Mouse (Mus musculus) ES-Bruce4 (cell line): ENCODE measurements around the gene Tex2. TPM values are rescaled to one million over a fixed set of nuclear protein-coding genes. Genes with fewer than 3 reads are reported as not detected.

Source experiments
- H3K27ac ChIP-seq: 2 replicates; pipeline ENCODE4 v1.5.1; 2012; ENCODE audit warnings: low read length, inconsistent platforms; ENCODE audit not compliant: insufficient read depth
- H3K27me3 ChIP-seq: 2 replicates; pipeline ENCODE4 v1.6.1; 2012; ENCODE audit warnings: mild to moderate bottlenecking, low read length, inconsistent platforms; ENCODE audit not compliant: control insufficient read depth, poor library complexity, insufficient read depth, severe bottlenecking
- H3K36me3 ChIP-seq: 2 replicates; pipeline ENCODE4 v1.6.1; 2012; ENCODE audit warnings: inconsistent platforms, mild to moderate bottlenecking, low read length, moderate library complexity; ENCODE audit not compliant: control insufficient read depth, poor library complexity, insufficient read depth, severe bottlenecking
- H3K4me1 ChIP-seq: one replicate; pipeline ENCODE4 v1.8.1; 2011; ENCODE audit warnings: low read length; ENCODE audit not compliant: control insufficient read depth, insufficient read depth
- H3K4me3 ChIP-seq: 2 replicates; pipeline ENCODE4 v1.5.1; 2011; ENCODE audit warnings: low read depth, mild to moderate bottlenecking, low read length
- H3K9ac ChIP-seq: 2 replicates; pipeline ENCODE4 v1.6.1; 2012; ENCODE audit warnings: low read depth, mild to moderate bottlenecking, inconsistent platforms; ENCODE audit not compliant: poor library complexity, severe bottlenecking
- H3K9me3 ChIP-seq: replicated peaks from 2 replicates; pipeline ENCODE4 v1.6.1; 2012; ENCODE audit warnings: mild to moderate bottlenecking, low read length, inconsistent platforms; ENCODE audit not compliant: control insufficient read depth, poor library complexity, insufficient read depth, severe bottlenecking
- CTCF ChIP-seq: IDR thresholded peaks from one replicate; pipeline ENCODE4 v1.8.1; 2011; ENCODE audit warnings: low read depth, low read length
- EP300 ChIP-seq: IDR thresholded peaks from 2 replicates; pipeline ENCODE4 v1.6.1; 2011; ENCODE audit warnings: low read depth, low read length; ENCODE audit not compliant: insufficient read depth
- POLR2A ChIP-seq: IDR thresholded peaks from one replicate; pipeline ENCODE4 v1.8.1; 2011; ENCODE audit warnings: low read length; ENCODE audit not compliant: insufficient read depth
- polyA plus RNA-seq: library from polyadenylated mRNA; stranded (reverse); fragments of >200 nt; gene quantifications from 2 replicates; pipeline ENCODE4 v1.2.4, GENCODE M21; 2011; ENCODE audit warnings: low read depth; ENCODE audit not compliant: missing spikeins, insufficient read depth, insufficient read length

Tex2 gene
- polyA plus RNA-seq, 1 experiment, result 28.8 TPM

DNA sequence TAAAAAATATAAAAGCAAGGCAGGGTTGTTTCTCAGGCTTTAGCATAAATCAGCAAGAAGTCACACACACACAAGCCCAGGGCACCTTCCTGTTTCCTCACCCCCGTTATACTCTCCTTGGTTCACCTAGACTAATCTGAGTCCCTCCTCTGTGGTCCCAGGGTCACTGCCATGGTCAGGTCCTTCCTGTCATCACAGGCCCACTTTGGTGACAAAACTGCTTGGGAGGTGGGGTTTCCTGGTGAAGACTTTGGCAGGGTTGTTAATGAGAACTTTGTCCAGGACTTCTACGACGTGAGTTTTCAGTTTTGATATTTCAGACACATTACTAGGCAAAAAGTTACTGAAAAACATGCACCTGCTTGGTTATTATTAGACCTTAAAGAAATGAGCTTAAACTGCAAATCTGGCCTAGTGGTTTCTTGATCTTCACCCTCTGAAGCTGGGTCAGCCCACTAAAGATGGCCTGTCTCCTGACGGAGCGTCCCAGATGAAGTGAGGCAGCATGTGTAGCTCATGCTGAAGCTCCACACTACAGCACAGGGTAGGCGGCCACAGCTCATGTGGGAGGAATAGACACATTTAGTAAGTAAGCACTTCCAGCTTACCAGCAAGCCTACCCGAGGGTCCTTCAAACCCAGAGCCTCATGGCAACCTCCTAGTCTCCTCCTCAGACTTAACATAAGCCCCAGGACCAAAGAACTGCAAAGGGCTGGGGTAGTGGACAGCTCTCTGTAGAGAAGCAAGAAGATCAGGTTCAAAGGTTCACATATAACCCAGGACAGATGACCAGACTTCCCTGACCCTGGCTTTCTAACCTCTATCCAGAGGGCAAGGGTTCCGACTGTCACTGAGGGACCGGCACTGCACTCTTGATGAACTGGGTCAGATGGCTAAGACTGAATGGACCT is 133.3 kb downstream of the Tex2 start:
- H3K27ac ChIP-seq, result no peak overlapping the region
- H3K27me3 ChIP-seq, result no peaks in the 10 kb centered on the region; the same call in 1 of the 2 replicates
- H3K9ac ChIP-seq, result no peak overlapping the region
- no peaks in the 10 kb centered on the region for H3K36me3 ChIP-seq
- TF ChIP-seq POLR2A (no peak), CTCF (no peak), EP300 (no peak)
- H3K4me3 ChIP-seq, result no peak overlapping the region
- no peaks in the 10 kb centered on the region for H3K9me3 ChIP-seq
- no peaks in the 10 kb centered on the region for H3K4me1 ChIP-seq

DNA sequence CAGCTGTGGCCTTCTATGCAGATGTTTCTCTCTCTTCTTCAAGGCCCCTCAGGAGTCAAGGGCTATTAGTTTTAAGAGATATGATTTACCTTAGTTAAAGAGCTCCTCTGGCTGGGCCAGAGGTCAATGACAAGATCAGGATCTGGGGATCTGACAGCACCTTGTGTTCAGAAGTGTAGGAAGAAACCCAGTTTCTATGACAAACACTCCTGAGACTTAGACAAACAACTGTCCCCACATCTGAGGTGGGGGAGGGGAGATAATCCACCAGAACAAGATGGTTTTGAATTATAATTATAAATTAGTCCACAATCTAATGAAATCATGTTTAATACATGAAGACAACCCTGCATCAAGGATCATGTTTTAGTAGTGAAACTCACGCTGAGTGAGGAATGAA is 134.5 kb downstream of the Tex2 start:
- Histone ChIP-seq H3K4me1 (no peaks in the 10 kb centered on the region), H3K27ac (no peak overlapping the region), H3K4me3 (no peak overlapping the region), H3K36me3 (no peaks in the 10 kb centered on the region), H3K27me3 (no peaks in the 10 kb centered on the region; the same call in 1 of the 2 replicates), H3K9me3 (no peaks in the 10 kb centered on the region), H3K9ac (no peak overlapping the region)
- TF ChIP-seq CTCF, result no peak
- TF ChIP-seq POLR2A, result no peak
- TF ChIP-seq EP300, result no peak

DNA sequence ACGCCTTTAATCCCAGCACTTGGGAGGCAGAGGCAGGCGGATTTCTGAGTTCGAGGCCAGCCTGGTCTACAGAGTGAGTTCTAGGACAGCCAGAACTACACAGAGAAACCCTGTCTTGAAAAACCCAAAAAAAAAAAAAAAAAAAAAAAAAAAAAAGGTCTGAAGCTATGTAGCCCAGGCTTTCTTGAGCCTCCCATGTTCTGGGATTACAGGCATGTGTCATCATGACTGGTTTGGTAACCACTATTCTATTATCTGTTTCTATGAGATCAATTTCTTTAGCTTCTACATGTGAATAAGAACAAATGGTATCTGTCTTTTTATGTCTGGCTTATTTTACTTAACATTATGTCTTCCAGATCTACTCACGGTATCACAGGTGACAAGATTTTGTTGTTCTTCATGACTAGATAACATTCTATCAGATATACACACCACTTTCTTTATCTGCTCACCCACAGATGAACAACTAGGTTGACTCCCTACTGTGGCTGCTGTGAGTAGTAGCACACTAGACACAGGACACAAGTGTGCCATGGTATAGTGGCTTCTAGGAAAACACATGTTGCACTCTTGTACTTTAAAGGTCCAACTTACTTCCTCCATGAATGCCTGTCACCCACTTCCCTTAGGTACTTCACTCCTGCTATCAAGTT is 135.6 kb downstream of the Tex2 start:
- TF ChIP-seq CTCF (no peak), POLR2A (no peak), EP300 (no peak)
- H3K4me3 ChIP-seq, result no peak overlapping the region
- no peak overlapping the region for H3K27ac ChIP-seq
- H3K4me1 ChIP-seq, result no peaks in the 10 kb centered on the region
- no peaks in the 10 kb centered on the region; the same call in 1 of the 2 replicates for H3K27me3 ChIP-seq
- no peaks in the 10 kb centered on the region for H3K9me3 ChIP-seq
- H3K9ac ChIP-seq, result no peak overlapping the region
- H3K36me3 ChIP-seq, result no peaks in the 10 kb centered on the region

DNA sequence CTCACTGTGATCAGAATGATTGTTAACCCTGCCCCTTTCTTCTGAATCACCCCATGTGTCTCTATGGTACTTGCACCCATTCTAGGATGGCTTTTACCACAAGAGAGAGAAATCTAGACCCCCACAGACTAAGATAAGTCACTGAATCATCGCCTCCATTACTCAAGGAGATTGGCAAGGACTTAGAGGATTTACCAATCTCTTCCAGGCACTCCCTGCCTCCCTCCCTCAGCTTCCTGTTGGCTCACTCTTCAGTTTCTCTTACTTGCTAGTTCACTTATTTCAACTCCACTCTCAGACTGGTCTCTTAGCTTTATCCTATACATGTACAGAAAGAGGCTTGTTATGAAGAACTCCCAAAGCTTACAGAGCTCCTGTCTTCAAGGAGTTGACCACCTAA is 137.9 kb downstream of the Tex2 start:
- Histone ChIP-seq H3K9ac (no peak overlapping the region), H3K36me3 (no peaks in the 10 kb centered on the region), H3K27me3 (no peaks in the 10 kb centered on the region), H3K9me3 (no peaks in the 10 kb centered on the region), H3K27ac (no peak overlapping the region), H3K4me1 (no peaks in the 10 kb centered on the region), H3K4me3 (no peak overlapping the region)
- TF ChIP-seq POLR2A, result no peak
- no peak for TF ChIP-seq EP300
- no peak for TF ChIP-seq CTCF

DNA sequence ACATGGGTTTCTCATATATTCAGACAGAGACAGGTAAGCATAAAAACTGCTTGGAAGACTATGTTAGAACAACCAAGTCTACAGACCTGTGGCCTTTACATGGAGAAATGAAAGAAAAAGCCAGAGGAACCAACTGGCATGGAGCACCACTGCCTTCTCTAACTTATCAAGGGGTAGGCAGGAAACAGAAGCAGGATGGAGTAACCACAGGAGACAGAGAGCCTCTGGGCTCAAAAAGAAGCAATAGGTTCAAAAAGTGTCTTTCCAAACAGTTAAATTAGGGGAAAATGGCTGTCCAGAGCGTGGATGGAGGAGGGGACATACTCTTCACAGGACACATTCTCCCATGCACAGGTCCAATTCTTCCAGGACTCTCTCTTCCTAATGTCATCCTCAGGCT is 141.6 kb downstream of the Tex2 start:
- H3K4me3 ChIP-seq, result no peak overlapping the region

DNA sequence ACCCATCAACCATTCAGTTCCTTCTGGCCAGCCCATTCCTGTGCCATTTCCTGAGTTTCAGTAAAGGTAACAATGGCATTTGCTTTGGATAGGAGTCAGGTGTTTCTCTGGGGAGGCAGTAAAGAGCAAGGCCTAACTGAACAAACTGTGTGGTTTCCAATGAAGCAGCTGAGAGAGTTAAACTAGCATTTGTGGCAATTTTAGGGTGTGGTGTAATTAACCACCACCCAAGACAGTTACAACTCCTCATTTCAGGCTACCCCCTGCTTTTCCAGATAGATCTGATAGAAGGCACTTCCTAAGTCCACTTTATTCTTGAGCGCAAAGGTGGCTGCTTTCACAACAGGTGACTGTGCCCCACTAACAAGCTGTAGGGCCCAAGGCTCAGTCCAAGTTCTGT is 144.7 kb downstream of the Tex2 start:
- Histone ChIP-seq H3K36me3 (no peaks in the 10 kb centered on the region), H3K4me1 (no peaks in the 10 kb centered on the region), H3K27me3 (no peaks in the 10 kb centered on the region), H3K9ac (no peak overlapping the region), H3K9me3 (no peaks in the 10 kb centered on the region), H3K4me3 (no peak overlapping the region), H3K27ac (no peak overlapping the region)
- TF ChIP-seq CTCF (no peak), EP300 (no peak), POLR2A (no peak)

More for the DNA sequence above, 141.6 kb downstream of the Tex2 start:
- Histone ChIP-seq H3K27me3 (no peaks in the 10 kb centered on the region), H3K9ac (no peak overlapping the region), H3K27ac (no peak overlapping the region), H3K9me3 (no peaks in the 10 kb centered on the region), H3K4me1 (no peaks in the 10 kb centered on the region), H3K36me3 (no peaks in the 10 kb centered on the region)
- TF ChIP-seq EP300, result no peak
- no peak for TF ChIP-seq POLR2A
- TF ChIP-seq CTCF, result no peak
